Mouse (Mus musculus): ENCODE results near the gene Nckipsd.

The Nckipsd gene

DNA sequence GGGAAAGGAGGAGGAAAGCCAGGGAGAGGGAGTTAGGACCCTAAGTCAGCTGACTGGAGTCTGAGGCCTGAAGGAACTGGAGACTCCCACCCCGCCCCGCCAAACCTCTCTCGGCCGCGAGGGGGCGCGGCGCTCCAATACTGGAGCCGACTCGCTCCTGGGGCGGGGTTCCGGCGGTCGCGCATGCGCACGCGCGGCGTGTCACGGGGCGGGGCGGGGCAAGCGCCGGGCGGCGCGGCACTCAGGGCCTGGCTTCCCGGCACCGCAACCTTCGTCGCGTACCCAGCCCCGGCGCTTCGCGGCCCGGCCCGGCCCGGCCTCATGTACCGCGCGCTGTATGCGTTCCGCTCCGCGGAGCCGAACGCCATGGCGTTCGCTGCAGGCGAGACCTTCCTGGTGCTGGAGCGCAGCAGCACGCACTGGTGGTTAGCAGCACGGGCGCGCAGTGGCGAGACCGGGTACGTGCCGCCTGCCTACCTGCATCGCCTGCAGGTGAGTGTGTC, at the start of gene Nckipsd:
Nckipsd (plus strand) TSS at position 206 of the 503 bp plus-strand sequence.
- DNase-seq = peak; percentile 95 to 98

DNA sequence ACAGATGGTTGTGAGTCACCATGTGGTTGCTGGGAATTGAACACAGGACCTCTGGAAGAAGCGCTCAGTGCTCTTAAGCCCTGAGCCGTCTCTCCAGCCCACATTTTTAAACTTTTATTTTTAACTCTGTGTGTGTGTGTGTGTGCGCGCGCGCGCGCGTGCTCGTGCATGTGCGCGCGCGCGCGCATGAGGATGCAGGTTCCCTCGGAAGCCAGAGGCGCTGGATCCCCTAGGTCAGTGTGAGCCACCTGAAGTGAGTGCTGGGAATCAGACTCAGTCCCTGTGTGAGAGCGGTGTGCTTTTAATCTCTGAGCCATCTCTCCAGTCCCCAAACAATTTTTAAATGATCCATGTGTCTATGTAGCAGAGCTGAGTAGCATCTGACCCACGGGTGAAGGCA, 49.0 kb upstream of the Nckipsd start:
- no peak for DNase-seq

- peak; percentile 33 to 42 for DNase-seq
Observed at GRCm38 (mm10) chr9:108759805-108760204, 48.4 kb upstream of the Nckipsd start.

DNA sequence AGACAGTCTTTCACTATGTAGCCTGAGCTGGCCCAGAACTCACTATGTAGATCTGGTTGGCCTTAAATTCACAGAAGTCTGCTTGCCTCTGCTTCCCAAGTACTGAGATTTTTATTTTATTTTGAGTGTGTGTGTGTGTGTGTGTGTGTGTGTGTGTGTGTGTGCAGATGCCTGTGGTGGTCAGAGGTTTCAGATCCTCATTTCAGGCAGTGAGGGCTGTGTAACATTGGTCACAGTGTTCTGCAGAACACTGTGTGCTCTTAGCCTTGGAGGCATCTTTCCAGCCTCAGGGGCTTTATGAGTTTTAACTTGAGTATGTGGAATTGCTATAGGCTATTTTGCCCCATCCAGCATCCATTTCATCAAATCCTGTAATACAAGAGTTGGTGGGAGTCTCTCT, 46.6 kb upstream of the Nckipsd start:
- DNase-seq = no peak

DNA sequence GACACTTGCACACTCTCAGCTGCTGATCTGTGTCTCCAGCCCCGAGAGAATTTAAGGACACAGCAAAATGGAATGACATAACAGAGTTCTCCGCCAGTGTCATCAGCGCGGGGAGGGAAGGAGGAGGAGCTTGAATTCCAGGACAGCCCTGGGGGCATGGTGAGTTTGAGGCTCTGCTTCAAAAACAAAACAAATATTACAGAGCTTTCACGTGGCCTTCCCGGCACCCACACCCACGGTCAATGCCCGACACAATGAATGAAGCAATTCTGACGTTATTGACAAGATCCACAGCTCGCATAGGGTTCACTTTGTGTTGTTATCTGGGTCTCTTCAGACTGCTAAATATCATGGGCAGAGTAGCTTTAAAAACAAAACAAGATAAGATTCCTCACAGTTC, 43.2 kb upstream of the Nckipsd start:
- no peak for DNase-seq

DNA sequence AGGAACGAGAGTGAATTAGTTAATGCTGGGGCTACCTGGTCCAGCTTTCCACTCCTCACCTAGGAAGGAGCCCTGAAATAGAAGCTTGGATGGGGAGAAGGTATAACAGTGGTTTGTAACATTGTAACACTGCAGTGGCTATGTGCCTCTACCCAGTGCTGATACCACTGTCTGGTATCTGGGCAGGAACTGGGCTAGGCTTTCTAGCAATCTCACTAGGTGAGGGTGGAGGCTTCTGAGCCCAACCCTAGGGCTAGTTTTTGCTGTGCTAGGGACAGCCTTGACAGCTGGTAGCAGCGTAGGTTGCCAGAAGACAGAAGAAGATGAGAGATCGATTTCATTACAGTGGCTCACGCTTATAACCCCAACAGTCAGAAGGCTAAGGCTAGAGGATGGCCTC, 31.6 kb upstream of the Nckipsd start:
- no peak for DNase-seq

DNA sequence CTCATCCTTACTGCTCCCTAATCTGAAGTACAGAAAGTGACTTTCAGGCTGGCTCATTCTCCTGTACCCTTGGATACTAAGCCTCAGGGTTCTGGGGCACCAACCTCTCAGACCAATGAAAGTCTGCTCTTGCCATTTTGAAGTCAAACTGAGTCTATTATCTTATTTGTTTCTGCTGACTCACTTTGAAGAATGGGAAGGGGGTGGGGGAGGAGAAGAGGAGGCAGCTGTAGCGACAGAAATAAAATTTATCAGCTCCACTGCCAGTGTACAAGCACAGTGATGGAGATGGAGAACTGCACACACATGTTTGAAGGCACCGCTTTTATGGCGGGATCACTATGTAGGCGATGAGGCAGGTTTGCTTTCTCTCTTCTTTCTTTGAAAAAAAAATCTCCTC, 30.9 kb upstream of the Nckipsd start:
- no peak for DNase-seq

- DNase-seq = no peak
Observed at GRCm38 (mm10) chr9:108780959-108781358, 27.2 kb upstream of the Nckipsd start.

DNA sequence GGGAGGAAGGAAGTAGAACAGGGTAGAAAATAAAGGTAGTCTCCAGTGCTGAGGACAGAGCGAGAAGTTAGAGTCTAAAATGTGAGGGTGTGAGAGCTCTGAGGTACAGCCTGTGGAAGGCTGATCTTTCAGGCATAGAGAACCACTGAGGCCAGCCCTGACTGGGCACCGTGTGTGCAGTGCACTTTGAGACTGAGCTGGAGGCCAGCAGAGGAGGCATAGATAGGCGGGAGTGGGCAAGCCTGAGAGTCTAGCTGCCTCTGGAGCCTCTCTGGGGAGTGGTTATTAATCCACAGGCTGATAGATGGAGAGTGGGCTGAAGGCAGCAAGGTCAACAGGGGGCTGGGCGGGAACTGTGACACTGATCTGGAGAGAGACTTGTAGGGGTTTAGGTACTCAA, 26.3 kb upstream of the Nckipsd start:
- no peak for DNase-seq

DNA sequence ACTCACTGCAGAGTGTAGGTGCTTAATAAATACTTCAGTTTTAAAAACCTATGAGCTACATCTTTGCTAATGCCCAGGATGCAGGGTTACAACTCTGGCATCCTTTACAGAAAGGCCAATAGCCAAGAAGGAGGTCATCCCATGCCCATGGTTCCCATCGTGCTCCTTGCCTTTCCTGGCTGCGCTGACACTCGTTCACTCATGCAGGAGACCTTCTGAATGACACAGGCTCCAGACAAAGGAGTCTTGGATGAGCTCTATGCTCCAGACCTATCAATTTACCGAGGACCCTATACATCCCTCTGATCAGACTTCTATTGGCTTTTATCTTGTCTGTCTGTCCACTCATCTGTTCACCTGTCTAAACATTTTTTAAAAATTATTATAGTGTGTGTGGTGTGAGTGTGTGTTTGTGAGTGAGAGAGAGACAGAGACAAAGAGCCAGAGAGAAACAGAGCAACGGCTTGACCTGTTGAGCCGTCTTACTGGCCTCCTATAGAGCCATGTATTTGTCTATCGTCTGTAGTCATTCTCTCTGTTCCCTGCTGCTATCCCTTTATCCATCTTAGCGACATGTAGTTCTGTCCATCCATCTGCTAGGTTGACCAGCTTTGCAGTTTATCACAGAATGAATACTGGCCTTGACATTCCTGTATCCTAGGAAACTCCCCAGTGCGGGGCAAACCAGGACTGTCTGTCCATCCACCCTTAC, 25.2 kb upstream of the Nckipsd start:
- DNase-seq = no peak

DNA sequence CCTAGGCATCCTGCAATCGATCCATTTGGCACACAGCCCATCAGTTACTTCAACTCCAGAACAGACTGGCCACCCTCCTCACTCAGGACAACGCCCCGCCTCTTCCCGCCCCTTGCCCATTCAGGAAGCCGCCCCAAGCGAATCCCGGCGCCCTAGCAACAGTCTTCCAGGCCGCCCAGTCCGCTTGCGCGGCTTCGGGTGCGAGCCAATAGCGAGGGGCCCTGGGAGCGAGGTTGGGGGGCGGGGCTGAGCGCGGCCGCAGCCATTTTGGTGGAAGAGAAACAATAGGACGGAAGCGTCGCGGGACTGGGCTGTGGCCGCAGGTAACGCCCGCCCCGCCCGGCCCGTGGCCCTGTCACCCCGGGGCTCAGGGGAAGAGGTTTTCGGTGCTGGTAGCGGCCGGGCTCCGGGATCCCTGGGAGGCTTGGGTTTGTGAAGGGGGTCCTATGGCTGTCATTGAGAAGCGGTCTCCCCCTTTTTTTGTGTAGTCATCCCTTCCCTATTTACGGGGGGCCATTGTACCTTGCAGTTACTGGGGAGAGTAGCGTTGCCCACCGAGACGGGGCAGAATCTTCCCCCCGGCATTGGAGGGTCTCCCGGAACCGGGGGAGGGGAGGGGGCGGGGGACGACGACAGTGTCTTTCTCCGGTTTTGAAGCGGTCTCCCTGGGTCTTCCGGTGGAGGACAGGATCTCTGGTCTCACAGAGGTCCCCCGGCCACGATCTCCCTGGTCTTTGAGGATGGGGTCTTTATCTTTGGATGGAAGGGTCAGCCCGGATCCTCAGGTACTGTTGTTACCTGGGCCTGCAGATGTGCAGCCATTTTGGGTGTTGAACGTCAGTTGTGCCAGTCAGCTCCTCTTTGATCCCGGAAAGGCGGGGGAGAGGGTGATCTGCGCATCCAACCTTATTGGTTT, 24.4 kb upstream of the Nckipsd start, which contains the start of gene Ip6k2:
Ip6k2 (plus strand) TSS at position 249 of the 916 bp plus-strand sequence.
- peak; percentile 95 to 97 for DNase-seq

DNA sequence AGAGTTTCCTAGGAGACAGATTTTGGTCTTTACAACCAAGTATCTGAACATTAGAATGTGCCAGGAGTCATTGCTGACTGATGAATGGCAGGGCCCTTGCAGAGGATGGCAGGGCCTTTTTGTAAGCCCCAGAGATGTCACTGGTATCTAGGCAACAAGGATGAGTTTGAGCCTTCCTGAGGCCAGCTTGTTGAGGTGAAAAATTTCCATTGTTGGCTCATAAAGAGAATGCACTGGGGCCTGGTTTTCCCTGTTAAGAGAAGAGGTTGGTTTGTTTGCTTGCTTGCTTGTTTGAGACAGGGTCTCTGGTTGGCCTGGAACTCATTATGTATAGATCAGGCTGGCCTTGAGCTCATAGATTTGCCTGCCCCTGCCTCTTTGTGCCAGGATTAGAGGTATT, 22.8 kb upstream of the Nckipsd start:
- DNase-seq = no peak

DNA sequence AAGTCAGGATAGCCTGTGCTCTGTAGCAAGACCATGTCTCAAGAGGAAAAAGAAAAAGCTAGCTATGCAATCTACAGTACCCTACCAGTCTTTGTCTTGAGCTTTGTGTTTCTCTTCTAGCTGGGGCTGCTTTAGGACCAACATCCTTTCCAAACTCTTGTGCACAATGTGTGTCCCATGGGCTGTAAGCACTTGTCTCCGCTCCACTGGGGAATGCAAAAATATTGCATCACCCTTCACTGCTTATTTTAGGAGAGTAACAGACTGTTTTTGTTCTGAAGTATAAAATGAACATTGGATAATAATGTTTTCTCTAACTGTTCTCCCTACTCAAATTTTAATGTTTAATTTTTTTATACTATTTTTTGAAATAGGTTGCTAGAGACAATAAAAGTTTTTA, 21.7 kb upstream of the Nckipsd start:
- no peak for DNase-seq

DNA sequence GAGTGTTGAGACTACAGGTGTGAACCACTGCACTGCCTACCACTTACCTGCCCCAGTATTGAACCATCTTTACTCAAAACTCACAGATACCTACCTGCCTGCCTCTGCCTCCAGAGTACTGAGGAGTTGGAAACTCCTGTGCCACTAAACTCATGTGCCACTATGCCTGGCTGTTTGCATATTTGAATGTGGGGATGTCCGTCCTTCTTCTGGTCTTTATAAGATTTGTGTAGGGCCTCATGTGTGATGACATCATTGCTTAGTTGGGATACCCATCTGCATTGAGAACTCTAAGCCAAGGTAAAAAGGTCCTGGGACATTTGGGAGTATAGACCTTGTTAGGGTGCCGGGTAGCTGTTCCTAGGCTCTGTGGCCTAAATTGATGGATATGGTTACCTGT, 21.1 kb upstream of the Nckipsd start:
- DNase-seq = no peak

GRCm38 (mm10) chr9:108788713-108789112, 19.5 kb upstream of the Nckipsd start:
- DNase-seq = no peak

DNA sequence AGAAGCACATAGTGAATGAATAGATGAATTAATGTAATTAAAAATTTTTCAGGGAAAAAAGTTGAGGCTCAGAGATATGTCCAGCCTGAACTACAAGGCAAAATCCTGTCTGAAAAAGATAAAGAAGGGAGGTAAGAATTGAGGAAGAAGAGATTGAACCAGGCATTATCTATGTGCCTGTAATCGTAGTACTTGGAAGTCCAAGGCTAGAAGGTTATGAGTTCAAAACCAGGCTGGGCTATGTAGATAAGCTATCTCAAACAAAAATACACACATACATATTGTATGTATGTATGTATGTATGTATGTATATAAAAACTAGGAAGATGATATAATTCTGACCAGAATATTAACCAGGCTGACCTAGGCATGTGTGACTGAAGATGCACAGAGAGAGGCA, 15.9 kb upstream of the Nckipsd start:
- no peak for DNase-seq

DNA sequence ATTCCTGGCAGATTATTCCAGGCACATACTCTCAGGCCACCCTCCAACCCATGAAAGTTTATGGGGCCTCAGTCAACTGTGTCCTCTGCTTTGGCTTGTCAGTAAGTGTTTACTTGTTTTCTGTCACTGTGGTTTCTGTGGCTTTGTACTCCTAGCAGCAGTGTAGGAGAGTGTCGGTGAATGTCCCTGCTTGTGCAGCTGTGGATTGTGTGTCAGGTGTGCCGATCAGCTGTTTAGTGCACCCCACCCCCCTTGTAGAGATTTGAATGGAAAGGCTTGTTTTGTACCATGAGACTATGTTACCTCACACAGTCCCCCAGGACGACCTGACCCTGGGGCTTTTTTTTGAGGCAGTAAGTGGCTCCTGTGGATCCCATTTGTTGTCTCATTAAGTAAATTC, 15.4 kb upstream of the Nckipsd start:
- no peak for DNase-seq

DNA sequence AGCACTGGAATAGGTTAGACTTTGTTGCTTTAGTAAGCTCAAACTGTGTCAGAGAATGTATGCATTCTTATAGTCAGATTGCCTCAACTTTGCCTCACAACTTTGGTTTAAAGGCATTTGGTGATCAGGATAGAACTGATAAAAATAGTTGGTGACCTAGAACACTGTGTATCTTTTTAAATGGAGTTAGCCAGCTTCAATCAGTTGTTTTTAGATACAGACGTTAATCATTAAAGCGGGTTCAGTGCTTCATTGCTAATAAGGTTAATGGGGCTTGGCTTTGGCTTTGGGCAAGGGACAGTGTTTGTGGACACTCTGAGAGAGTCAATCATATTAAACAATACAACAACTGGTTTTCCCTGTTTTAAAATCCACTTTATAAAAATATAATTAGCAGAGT, 12.9 kb upstream of the Nckipsd start:
- DNase-seq = no peak

DNA sequence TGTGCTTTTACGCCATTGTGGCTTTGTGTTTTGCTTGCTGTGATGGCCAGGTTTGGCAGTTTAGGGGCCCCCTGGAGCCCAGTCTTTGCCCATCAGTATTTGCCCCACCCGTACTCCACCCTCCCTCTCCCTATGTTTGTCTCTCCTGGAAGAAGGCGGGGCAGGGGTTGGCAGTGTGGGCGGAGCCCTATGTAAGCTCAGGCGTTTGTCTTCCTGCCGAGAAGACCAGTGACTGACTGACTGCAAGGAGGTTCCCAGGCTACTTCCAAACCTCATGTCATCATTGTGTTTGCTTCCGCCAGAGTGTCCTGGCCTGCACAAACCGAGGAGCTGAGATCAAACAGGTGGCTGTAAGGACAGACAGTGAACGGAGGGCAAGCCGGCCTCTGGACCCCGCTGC, 12.4 kb upstream of the Nckipsd start:
- DNase-seq = no peak

- no peak for DNase-seq
Observed at GRCm38 (mm10) chr9:108796351-108796981, 11.7 kb upstream of the Nckipsd start.

DNA sequence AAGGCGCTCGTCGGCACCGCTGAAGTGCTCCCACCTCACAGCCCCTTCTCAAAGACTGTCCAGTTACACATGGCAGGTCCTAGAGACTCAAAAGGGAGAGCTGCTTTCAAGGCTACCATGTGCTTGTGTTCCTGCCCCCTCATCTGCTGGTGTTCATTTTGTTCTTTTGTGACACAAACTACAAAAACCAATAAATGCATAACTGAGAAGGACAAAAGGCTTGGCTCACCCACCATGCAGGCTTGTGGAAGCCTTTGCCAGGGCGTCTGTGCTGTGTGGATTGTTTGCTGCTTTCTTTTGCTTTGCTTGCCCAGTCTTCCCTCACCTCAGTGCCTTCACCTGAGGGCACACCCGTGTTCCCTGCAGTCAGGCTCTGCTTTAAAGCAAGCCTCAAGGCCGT, 10.7 kb upstream of the Nckipsd start:
- DNase-seq = no peak

GRCm38 (mm10) chr9:108798508-108799075, 9.6 kb upstream of the Nckipsd start:
- no peak for DNase-seq

DNA sequence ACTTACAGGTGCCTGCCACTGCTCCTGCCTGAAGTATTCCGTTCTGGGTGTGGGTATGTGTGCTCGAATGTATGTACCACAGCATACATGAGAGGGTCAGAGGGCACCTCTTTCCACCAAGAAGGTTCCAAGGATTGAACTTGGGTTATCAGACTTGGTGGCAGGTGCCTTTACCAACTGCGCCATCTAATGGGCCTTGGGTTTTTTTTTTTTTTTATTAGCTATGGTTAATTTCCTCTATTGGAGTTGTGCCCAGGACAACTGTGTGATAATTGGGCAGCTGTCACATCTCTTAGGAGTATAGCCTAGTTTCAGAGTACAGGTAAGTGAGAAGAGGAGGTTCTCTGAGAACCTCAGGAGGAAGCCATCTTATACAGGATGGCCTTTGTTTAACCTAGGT, 8.6 kb upstream of the Nckipsd start:
- DNase-seq = no peak
